In the genomic region with DNA sequence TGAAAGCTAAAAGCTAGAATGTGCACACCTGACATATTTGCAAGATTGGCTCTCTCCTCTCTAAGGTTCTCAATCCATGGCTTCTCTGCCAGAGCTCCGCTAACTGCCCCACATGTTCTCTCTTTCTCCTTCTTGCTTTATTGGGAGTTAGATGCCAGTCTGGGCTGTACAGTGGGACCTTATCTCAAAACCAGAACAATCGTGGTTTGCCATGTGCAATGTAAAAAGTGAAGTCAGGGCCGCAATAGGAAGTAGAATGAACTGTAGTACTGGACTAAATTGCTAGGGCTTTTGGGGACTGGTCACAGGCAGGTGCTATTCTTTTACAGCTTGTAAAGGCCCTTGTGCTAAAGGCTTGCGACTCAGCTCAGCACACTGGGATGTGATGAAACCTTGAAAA, we compare ENCODE assay signal across 25 mouse cellular contexts. TPM values are rescaled to one million over a fixed set of nuclear protein-coding genes. Genes with fewer than 3 reads are reported as not detected.
A peak's percentile ranks its signal among the peaks of the same experiment; 100 is the strongest.
DNase-seq lines count a peak whose midpoint lies in the region; ATAC-seq lines count a peak whose summit lies in the region.
"Had no signal": no experiment of that assay in that cellular context is flagged by ENCODE, and none has a peak within 500 bp of the region (broad histone marks: within the 10 kb centered on the region; RNA-seq: fewer than 3 reads in every experiment).

No protein-coding gene starts in this region.

- H3K36me3 ChIP-seq in heart, embryonic 10.5 days: no peaks in the 10 kb centered on the region
- H3K36me3 ChIP-seq: forebrain, embryonic 10.5 days; hindbrain, embryonic 10.5 days; hindbrain, embryonic 13.5 days; intestine, embryonic 15.5 days had no signal

- peak; percentile 91 for ATAC-seq in common myeloid progenitor, adult 5-6 weeks (replicated peaks; ENCODE audit: low read depth, poor library complexity, severe bottlenecking)
- peak; percentile 49 for ATAC-seq in megakaryocyte, adult 5-6 weeks (ENCODE audit: poor library complexity, severe bottlenecking)
- ATAC-seq: forebrain, embryonic 13.5 days; forebrain, embryonic 16.5 days; hindbrain, embryonic 16.5 days; intestine, embryonic 15.5 days; Patski had no signal

- no peaks in the 10 kb centered on the region for H3K9me3 ChIP-seq in heart, embryonic 10.5 days
- H3K9me3 ChIP-seq: forebrain, embryonic 10.5 days; forebrain, embryonic 13.5 days; hindbrain, embryonic 10.5 days; hindbrain, embryonic 13.5 days; intestine, embryonic 15.5 days had no signal

- H3K4me3 ChIP-seq in heart, embryonic 10.5 days: no peak overlapping the region
- H3K4me3 ChIP-seq: forebrain, embryonic 10.5 days; forebrain, embryonic 13.5 days; heart, adult 2 months; hindbrain, embryonic 10.5 days; hindbrain, embryonic 13.5 days; intestine, embryonic 15.5 days had no signal

- H3K27me3 ChIP-seq in heart, embryonic 10.5 days (ENCODE audit: insufficient read depth, poor library complexity, severe bottlenecking): no peaks in the 10 kb centered on the region
- H3K27me3 ChIP-seq: forebrain, embryonic 13.5 days; hindbrain, embryonic 13.5 days; intestine, embryonic 15.5 days had no signal

- H3K4me1 ChIP-seq in heart, embryonic 10.5 days: peaks cover 5% of the 10 kb centered on the region; the same call in 1 of the 2 replicates
- H3K4me1 ChIP-seq: forebrain, embryonic 13.5 days; hindbrain, embryonic 10.5 days; hindbrain, embryonic 13.5 days; intestine, embryonic 15.5 days had no signal

- WGBS in heart, embryonic 10.5 days: 72% methylated on average over 4 of the region's 4 CpGs

- DNase-seq in heart, adult 11 months: peak; percentile 80
- no peak for DNase-seq in heart, embryonic 10.5 days (ENCODE audit: low spot score)
- no peak for DNase-seq in adrenal gland, postnatal 10 days
- no peak for DNase-seq in layer of hippocampus, adult 9-10 months (ENCODE audit: low spot score)
- no peak for DNase-seq in kidney, postnatal 14 days
- DNase-seq in lung, adult 18-20 months: no peak
- DNase-seq: adrenal gland, adult 2 months; adrenal gland, postnatal 25 days; B cell, adult 2 months; cerebellum, adult 11-12 months; cerebellum, adult 8-10 months; cerebellum, postnatal 10 days; cerebellum, postnatal 36 days; gastrocnemius, postnatal 14 days; heart, adult 2 months had no signal

- H3K27ac ChIP-seq in heart, embryonic 10.5 days: no peak overlapping the region
- H3K27ac ChIP-seq: forebrain, embryonic 10.5 days; forebrain, embryonic 13.5 days; heart, adult 2 months; hindbrain, embryonic 10.5 days; hindbrain, embryonic 13.5 days; intestine, embryonic 15.5 days had no signal

RNA-seq across cellular contexts. Expression of a gene that starts 28.3 kb away (rescaled TPM):
- 18.1 and 26.5 TPM in 2 replicates for polyA plus RNA-seq in heart, embryonic 10.5 days (2016; fragmentation: Nextera tagmentation; extraction: Ambion mirVana)
- total RNA-seq in common myeloid progenitor, adult 5-6 weeks (2017): 72.9 and 102 TPM in 2 replicates
- 37.5 and 53.5 TPM in 2 replicates for total RNA-seq in megakaryocyte, adult 5-6 weeks (2015)
- total RNA-seq in megakaryocyte, adult 5-6 weeks (2017): 44.8 and 52.9 TPM in 2 replicates
- total RNA-seq in adrenal gland, postnatal 10 days (2021): 10 to 100 TPM; 38.5 to 50.5 TPM

RNA-seq across cellular contexts. Expression of a gene that starts 48.2 kb away (rescaled TPM):
- polyA plus RNA-seq in heart, embryonic 10.5 days (2016; fragmentation: Nextera tagmentation; extraction: Ambion mirVana): 8.9 and 9.5 TPM in 2 replicates
- total RNA-seq in common myeloid progenitor, adult 5-6 weeks (2017): 15.0 and 15.3 TPM in 2 replicates
- total RNA-seq in megakaryocyte, adult 5-6 weeks (2015): 35.4 and 35.8 TPM in 2 replicates
- 45.7 and 51.7 TPM in 2 replicates for total RNA-seq in megakaryocyte, adult 5-6 weeks (2017)
- 10 to 100 TPM; 25.5 to 29.0 TPM for total RNA-seq in adrenal gland, postnatal 10 days (2021)
